Mouse (Mus musculus): ENCODE measurements at regions not wholly inside any gene's neighbourhood (a gene's known extent, or its start where the extent isn't known, plus 50 kb on each side); places are given as distances from the start of the nearest gene placed in this dataset.

- DNase-seq, result no peak
Observed at GRCm38 (mm10) chr14:25392412-25392811, 66.6 kb upstream of the Zmiz1 start.

DNA sequence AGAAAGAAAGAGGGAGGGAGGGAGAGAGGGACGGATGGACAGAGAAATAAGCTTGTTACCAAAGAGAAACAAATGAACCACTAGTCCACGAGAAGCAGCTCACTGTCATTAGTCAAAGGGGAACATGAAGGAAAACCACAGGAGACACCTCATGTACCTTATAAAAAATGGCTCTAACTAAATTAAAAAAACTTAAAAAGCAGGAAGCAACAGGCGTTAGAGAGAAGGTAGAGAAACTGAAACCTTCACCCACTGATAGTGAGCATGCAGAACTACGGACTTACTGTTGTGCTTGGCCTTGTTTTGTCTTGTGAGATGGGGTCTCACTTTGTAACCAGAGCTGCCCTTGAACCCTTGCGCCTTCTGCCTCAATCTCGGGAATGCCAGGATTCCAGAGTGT lies 66.0 kb upstream of the Zmiz1 start:
- no peak for DNase-seq

- DNase-seq, result no peak
Observed at GRCm38 (mm10) chr14:25394931-25395330, 64.1 kb upstream of the Zmiz1 start.

- DNase-seq, result no peak
Observed at GRCm38 (mm10) chr14:25396990-25397531, 61.9 kb upstream of the Zmiz1 start.

- DNase-seq, result no peak
Observed at GRCm38 (mm10) chr14:25397751-25398150, 61.2 kb upstream of the Zmiz1 start.

DNA sequence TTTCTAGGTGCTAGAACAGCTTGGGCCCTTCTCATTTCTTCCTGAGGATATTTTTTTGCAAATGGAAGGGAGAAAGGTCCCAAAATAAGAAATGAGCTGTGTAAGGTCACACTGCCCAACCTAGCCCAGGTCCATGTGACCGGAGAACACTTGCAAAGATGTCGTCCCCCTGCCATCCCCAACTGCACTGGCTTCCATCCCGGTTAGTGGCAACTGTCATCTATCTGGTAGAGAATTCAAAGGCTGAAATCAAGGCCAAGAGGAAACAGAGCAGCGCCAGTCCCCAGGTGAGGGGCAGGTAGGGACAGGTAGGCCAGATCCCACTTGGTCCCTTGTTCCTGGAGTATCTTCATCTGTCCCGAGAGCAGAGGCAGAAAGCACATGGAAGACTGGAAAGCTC lies 60.2 kb upstream of the Zmiz1 start:
- no peak for DNase-seq

GRCm38 (mm10) chr14:25399286-25399685 lies 59.7 kb upstream of the Zmiz1 start:
- DNase-seq, result no peak

- DNase-seq, result no peak
Observed at GRCm38 (mm10) chr14:25401104-25401963, 57.7 kb upstream of the Zmiz1 start.

DNA sequence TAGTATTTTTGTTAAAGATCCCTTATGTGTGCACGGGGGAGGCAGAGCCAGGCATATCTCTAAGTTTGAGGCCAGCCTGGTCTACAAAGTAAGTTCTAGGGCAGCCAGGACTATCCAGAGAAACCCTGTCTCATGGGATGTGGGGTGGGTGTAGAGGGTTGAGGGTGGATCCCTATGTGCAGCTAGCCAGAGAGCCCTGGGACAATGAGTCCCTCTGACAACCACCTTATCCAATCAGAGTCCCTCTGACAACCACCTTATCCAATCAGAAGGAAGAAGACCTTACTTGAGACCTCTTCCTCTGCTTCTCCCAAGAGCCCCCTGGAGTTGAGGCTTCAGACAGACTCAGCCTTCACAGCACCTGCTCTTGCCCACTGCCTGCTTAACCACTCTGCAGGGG lies 56.6 kb upstream of the Zmiz1 start:
- no peak for DNase-seq

DNA sequence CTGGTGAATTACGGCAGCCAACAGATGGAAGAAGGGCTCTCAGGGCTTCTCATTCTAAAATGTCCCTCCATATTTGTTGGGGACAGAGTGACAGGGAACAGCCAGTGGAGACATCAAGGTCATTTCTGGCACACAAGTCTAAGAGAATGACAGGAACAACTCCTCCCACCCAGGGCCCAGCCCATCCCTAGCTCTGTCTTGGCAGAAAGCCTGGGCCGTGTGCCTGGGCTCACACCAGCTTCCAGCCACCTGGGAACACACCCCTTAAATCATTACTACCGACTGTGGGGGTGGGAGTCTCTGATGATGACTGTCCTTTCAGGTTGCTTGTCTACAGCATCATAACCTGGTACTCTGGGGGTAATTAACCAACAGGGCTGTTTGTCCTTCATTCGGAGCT lies 53.8 kb upstream of the Zmiz1 start:
- DNase-seq, result no peak

- DNase-seq, result no peak
Observed at GRCm38 (mm10) chr14:25406059-25406458, 52.9 kb upstream of the Zmiz1 start.

DNA sequence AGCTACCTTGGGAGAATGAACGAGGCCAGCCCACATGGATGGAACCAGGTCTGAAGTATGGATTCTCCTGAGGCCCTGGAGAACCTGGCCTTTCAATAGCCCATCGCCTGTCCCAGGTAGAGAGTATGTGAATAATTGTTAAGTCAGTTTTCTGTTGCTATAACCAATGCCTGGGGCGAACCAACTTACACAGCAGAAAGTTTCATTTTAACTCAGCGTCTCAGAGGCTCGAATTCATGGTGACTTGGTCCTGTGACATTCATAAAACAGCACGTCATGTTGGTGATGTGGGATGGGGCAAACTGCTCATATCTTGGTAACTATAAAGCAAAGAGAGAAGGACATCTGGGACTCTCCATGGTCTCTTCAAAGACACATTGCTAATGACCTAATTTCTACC lies 52.4 kb upstream of the Zmiz1 start:
- no peak for DNase-seq

DNA sequence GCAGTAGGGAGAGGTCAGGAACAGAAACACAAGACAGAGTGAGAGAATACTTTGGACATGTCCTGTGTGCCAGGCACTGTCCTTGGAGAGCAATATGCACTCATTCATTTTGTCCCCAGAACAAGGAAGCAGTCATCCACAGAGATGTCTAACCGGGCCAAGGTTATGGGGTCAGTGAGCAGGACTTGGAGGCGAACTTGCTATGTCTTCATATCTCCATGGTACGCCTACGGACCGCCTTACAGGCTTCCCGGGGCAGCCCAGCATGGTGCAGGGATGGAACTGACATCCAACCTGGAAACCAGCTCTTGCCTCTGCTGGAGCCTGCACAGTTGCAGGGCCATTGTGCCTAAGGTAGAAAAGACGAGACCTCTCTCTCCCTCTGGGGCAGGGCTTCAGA lies 51.9 kb upstream of the Zmiz1 start:
- no peak for DNase-seq

Measured in right cerebral cortex, postnatal 4 days (tissue).